Mouse (Mus musculus) CH12.LX (cell line): ENCODE data around the gene Rpusd3.

Source experiments
- BHLHE40 ChIP-seq: IDR thresholded peaks from 2 replicates; pipeline ENCODE4 v1.6.1; 2011; ENCODE audit warnings: mild to moderate bottlenecking, low read depth, low read length, improper control_type of control experiment
- CTCF ChIP-seq, 2 experiments: IDR thresholded peaks in 1 of 2; conservative IDR thresholded peaks in 1 of 2; 2 replicates each; pipeline ENCODE4 v1.5.1; 2011 to 2012; ENCODE audit warnings: low read depth in 2 of 2, low read length in 2 of 2, improper control_type of control experiment in 1 of 2, inconsistent platforms in 1 of 2, mild to moderate bottlenecking in 1 of 2, moderate library complexity in 1 of 2
- EP300 ChIP-seq: IDR thresholded peaks from 2 replicates; pipeline ENCODE4 v1.6.1; 2011; ENCODE audit warnings: low read length, improper control_type of control experiment
- ETS1 ChIP-seq: conservative IDR thresholded peaks from 2 replicates; pipeline ENCODE4 v1.6.1; 2012; ENCODE audit warnings: low read depth, mild to moderate bottlenecking, inconsistent platforms, low read length, improper control_type of control experiment, moderate library complexity
- JUND ChIP-seq: conservative IDR thresholded peaks from 2 replicates; pipeline ENCODE4 v1.6.1; 2011; ENCODE audit warnings: low read depth, low read length, improper control_type of control experiment
- MAX ChIP-seq: IDR thresholded peaks from 2 replicates; pipeline ENCODE4 v1.6.1; 2011; ENCODE audit warnings: low read length, improper control_type of control experiment
- MAZ ChIP-seq: IDR thresholded peaks from 2 replicates; pipeline ENCODE4 v1.6.1; 2012; ENCODE audit warnings: low read depth, mild to moderate bottlenecking, inconsistent platforms, low read length, improper control_type of control experiment, moderate library complexity
- MXI1 ChIP-seq: IDR thresholded peaks from 2 replicates; pipeline ENCODE4 v1.6.1; 2011; ENCODE audit warnings: mild to moderate bottlenecking, low read depth, low read length, improper control_type of control experiment
- POLR2A ChIP-seq: IDR thresholded peaks from 2 replicates; pipeline ENCODE4 v1.6.1; 2011; ENCODE audit warnings: low read depth, mild to moderate bottlenecking, improper control_type of control experiment, low read length
- POLR2AphosphoS2 ChIP-seq: IDR thresholded peaks from 2 replicates; pipeline ENCODE4 v1.6.1; 2011; ENCODE audit warnings: low read depth, low read length, improper control_type of control experiment
- RCOR1 ChIP-seq: conservative IDR thresholded peaks from 2 replicates; pipeline ENCODE4 v1.6.1; 2012; ENCODE audit warnings: low read depth, mild to moderate bottlenecking, inconsistent platforms, low read length, improper control_type of control experiment
- TCF12 ChIP-seq: IDR thresholded peaks from 2 replicates; pipeline ENCODE4 v1.6.1; 2014; ENCODE audit warnings: low read depth, mild to moderate bottlenecking, inconsistent platforms, low read length, improper control_type of control experiment
- UBTF ChIP-seq: IDR thresholded peaks from 2 replicates; pipeline ENCODE4 v1.6.1; 2012; ENCODE audit warnings: low read depth, mild to moderate bottlenecking, inconsistent platforms, low read length, improper control_type of control experiment, moderate library complexity

DNA sequence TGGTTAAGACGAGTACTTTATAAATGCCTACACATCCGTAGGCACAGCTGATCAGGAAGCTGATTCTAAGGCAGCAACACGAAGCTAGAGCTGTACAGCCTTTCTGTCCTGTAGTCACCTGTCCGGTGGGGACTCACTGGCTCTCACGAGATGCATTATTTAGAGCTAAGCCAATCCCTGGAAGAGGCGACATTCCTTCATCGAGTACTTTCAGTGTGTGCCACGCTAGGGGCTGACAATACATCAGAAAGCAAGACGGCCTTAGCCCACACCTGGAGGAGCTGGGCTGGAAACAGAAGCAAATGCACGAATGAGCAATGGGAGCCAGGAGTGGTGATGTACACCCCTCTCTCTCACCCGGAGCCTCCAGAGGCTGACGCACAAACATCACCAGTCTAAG is 18.0 kb upstream of the Rpusd3 start:
- no peak for TF ChIP-seq EP300
- TF ChIP-seq MXI1 = no peak
- no peak for TF ChIP-seq RCOR1
- no peak for TF ChIP-seq BHLHE40
- TF ChIP-seq POLR2A = no peak
- TF ChIP-seq CTCF (conservative IDR thresholded peaks at IDR 0.05 in 1 of 2, IDR thresholded peaks at IDR 0.05 in 1 of 2; ENCODE audit: low read depth in 2 of 2, low read length in 2 of 2) = no peak
- TF ChIP-seq ETS1 = no peak
- TF ChIP-seq TCF12 = no peak
- TF ChIP-seq POLR2AphosphoS2 = no peak
- no peak for TF ChIP-seq JUND
- no peak for TF ChIP-seq MAZ
- no peak for TF ChIP-seq UBTF
- TF ChIP-seq MAX = no peak
